Mouse (Mus musculus): Measurements from ENCODE around the gene ccdc198.

DNA sequence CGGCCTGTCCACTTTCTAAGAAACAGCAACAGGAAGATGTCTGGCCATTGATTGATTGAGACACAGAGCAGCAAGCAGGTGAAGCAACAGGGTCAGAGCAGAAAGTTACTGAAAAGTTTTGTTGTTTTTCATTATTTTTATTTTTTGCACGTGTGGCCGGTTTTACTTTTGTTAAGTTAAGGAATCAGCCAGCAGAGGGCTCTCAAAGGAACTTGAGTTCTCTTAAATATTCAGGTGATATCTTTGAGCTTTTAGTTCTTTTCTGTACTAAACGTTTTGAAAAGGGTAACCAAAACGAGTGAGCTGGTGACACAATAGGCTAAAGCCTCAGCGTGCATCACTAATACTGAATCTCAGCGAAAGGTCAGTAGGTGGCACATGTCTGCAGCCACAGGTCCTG lies 26.6 kb downstream of the ccdc198 start:
- TF ChIP-seq CTCF (IDR thresholded peaks at IDR 0.05; ENCODE audit: low read depth) (no peak), EP300 (optimal IDR thresholded peaks at IDR 0.05) (no peak)

Data from stomach, postnatal 0 days (tissue).